Mouse (Mus musculus) liver, postnatal 0 days (tissue): ENCODE results near the gene Ano3. TPM values are rescaled to one million over a fixed set of nuclear protein-coding genes. Genes with fewer than 3 reads are reported as not detected.

Experiments
- ATAC-seq: fragments of 200-750 bp; cut with Nextera tagmentation; 2 replicates; pipeline ENCODE4 v1.8.0; 2017; ENCODE audit warnings: mild to moderate bottlenecking, moderate library complexity
- DNase-seq: peaks from one replicate; pipeline ENCODE4 v3.0.0-alpha.2; 2016
- H3K27ac ChIP-seq: fragments of 300-500 bp; sonication (generic); 2 replicates; pipeline ENCODE4 v1.5.1; 2014; ENCODE audit warnings: antibody characterized with exemption, moderate library complexity, mild to moderate bottlenecking, low read depth
- H3K27me3 ChIP-seq: fragments of 300-500 bp; sonication (generic); 2 replicates; pipeline ENCODE4 v1.6.1; 2014; ENCODE audit warnings: low read length, control low read depth, mixed read lengths; ENCODE audit not compliant: insufficient read depth
- H3K36me3 ChIP-seq: fragments of 300-500 bp; sonication (generic); replicated peaks from 2 replicates; pipeline ENCODE4 v1.6.1; 2014; ENCODE audit warnings: mild to moderate bottlenecking, control low read depth, low read length, moderate library complexity, mixed read lengths; ENCODE audit not compliant: insufficient read depth
- H3K4me1 ChIP-seq: fragments of 300-500 bp; sonication (generic); 2 replicates; pipeline ENCODE4 v1.6.1; 2014; ENCODE audit warnings: antibody characterized with exemption, mild to moderate bottlenecking, control low read depth; ENCODE audit not compliant: insufficient read depth
- H3K4me2 ChIP-seq: fragments of 300-500 bp; sonication (generic); 2 replicates; pipeline ENCODE4 v1.6.1; 2014; ENCODE audit warnings: low read depth, mild to moderate bottlenecking, low read length, moderate library complexity, mixed read lengths
- H3K4me3 ChIP-seq: fragments of 300-500 bp; sonication (generic); 2 replicates; pipeline ENCODE4 v1.5.1; 2014; ENCODE audit warnings: low read depth, low read length
- H3K9ac ChIP-seq: fragments of 300-500 bp; sonication (generic); replicated peaks from 2 replicates; pipeline ENCODE4 v1.6.1; 2014; ENCODE audit warnings: mild to moderate bottlenecking, moderate library complexity
- H3K9me3 ChIP-seq: fragments of 300-500 bp; sonication (generic); 2 replicates; pipeline ENCODE4 v1.6.1; 2016; ENCODE audit warnings: mild to moderate bottlenecking, control low read depth, low read length, mixed read lengths
- CTCF ChIP-seq: sonication (generic); IDR thresholded peaks from 2 replicates; pipeline ENCODE4 v1.5.1; 2016; ENCODE audit warnings: antibody characterized with exemption, low read depth
- EP300 ChIP-seq: IDR thresholded peaks from 2 replicates; pipeline ENCODE4 v1.6.1; 2016; ENCODE audit warnings: antibody characterized with exemption, low read depth, mild to moderate bottlenecking
- WGBS: fragments of 180-500 bp; shearing (Covaris S2); extraction: QIAGEN DNeasy Blood & Tissue Kit; methylation state at CpG from one replicate; pipeline ENCODE4 v1.1.7; 2014; ENCODE audit not compliant: insufficient replicate concordance; 5-methylcytosine and 5-hydroxymethylcytosine counted together
- polyA plus RNA-seq: library from polyadenylated mRNA; unstranded; fragments of >200 nt; fragmentation: Nextera tagmentation; extraction: Ambion mirVana; gene quantifications from 2 replicates; pipeline ENCODE4 v1.2.1, GENCODE M21; 2015

Ano3 gene
- polyA plus RNA-seq, 1 experiment from 2014 or later, result not detected

GRCm38 (mm10) chr2:110970158-110970557 lies 19.4 kb upstream of the Ano3 start:
- 81% methylated on average over 2 of the region's 2 CpGs for WGBS
- H3K27me3 ChIP-seq, result no peaks in the 10 kb centered on the region
- no peaks in the 10 kb centered on the region for H3K4me1 ChIP-seq
- H3K4me3 ChIP-seq, result no peak overlapping the region
- no peak overlapping the region for H3K9ac ChIP-seq
- H3K27ac ChIP-seq, result no peak overlapping the region
- H3K36me3 ChIP-seq, result no peaks in the 10 kb centered on the region
- no peaks in the 10 kb centered on the region for H3K9me3 ChIP-seq
- no peak overlapping the region for H3K4me2 ChIP-seq
- ATAC-seq, result no peak
- no peak for DNase-seq
- TF ChIP-seq EP300 (no peak), CTCF (no peak)

GRCm38 (mm10) chr2:110965398-110965797 lies 14.7 kb upstream of the Ano3 start:
- WGBS, result 78% methylated on average over 3 of the region's 3 CpGs
- TF ChIP-seq CTCF (no peak), EP300 (no peak)
- H3K4me2 ChIP-seq, result no peak overlapping the region

GRCm38 (mm10) chr2:110950432-110950803 lies 305 bp downstream of the Ano3 start:
- TF ChIP-seq EP300, result no peak
- no peak for TF ChIP-seq CTCF
- no peaks in the 10 kb centered on the region for H3K27me3 ChIP-seq
- H3K4me1 ChIP-seq, result no peaks in the 10 kb centered on the region
- DNase-seq, result no peak
- no peak for ATAC-seq
- H3K4me3 ChIP-seq, result no peak overlapping the region
- 55% methylated on average over 3 of the region's 3 CpGs for WGBS
- H3K36me3 ChIP-seq, result no peaks in the 10 kb centered on the region
- H3K27ac ChIP-seq, result no peak overlapping the region
- no peaks in the 10 kb centered on the region for H3K9me3 ChIP-seq
- no peak overlapping the region for H3K4me2 ChIP-seq
- no peak overlapping the region for H3K9ac ChIP-seq

More at GRCm38 (mm10) chr2:110965398-110965797, 14.7 kb upstream of the Ano3 start:
- Histone ChIP-seq H3K9me3 (no peaks in the 10 kb centered on the region), H3K4me1 (no peaks in the 10 kb centered on the region), H3K27ac (no peak overlapping the region), H3K36me3 (no peaks in the 10 kb centered on the region), H3K9ac (no peak overlapping the region), H3K27me3 (no peaks in the 10 kb centered on the region), H3K4me3 (no peak overlapping the region)
- ATAC-seq (no peak), DNase-seq (no peak)

GRCm38 (mm10) chr2:110949679-110950431 lies 868 bp downstream of the Ano3 start:
- no peaks in the 10 kb centered on the region for H3K27me3 ChIP-seq
- ATAC-seq (no peak), DNase-seq (no peak)
- no peaks in the 10 kb centered on the region for H3K9me3 ChIP-seq
- H3K4me3 ChIP-seq, result no peak overlapping the region
- H3K36me3 ChIP-seq, result no peaks in the 10 kb centered on the region
- H3K27ac ChIP-seq, result no peak overlapping the region
- TF ChIP-seq EP300 (no peak), CTCF (no peak)
- H3K4me1 ChIP-seq, result no peaks in the 10 kb centered on the region
- WGBS, result 12% methylated on average over 20 of the region's 20 CpGs
- H3K9ac ChIP-seq, result no peak overlapping the region
- no peak overlapping the region for H3K4me2 ChIP-seq

GRCm38 (mm10) chr2:110945171-110945570 lies 5.6 kb downstream of the Ano3 start:
- ATAC-seq (no peak), DNase-seq (no peak)
- Histone ChIP-seq H3K4me1 (no peaks in the 10 kb centered on the region), H3K4me2 (no peak overlapping the region), H3K36me3 (no peaks in the 10 kb centered on the region), H3K9ac (no peak overlapping the region), H3K4me3 (no peak overlapping the region), H3K27ac (no peak overlapping the region), H3K27me3 (no peaks in the 10 kb centered on the region), H3K9me3 (no peaks in the 10 kb centered on the region)
- TF ChIP-seq CTCF, result no peak
- 46% methylated on average over 1 of the region's 1 CpGs for WGBS

- Histone ChIP-seq H3K4me2 (no peak overlapping the region), H3K27ac (no peak overlapping the region), H3K4me1 (no peaks in the 10 kb centered on the region), H3K9ac (no peak overlapping the region), H3K4me3 (no peak overlapping the region), H3K27me3 (no peaks in the 10 kb centered on the region), H3K9me3 (no peaks in the 10 kb centered on the region), H3K36me3 (no peaks in the 10 kb centered on the region)
- ATAC-seq, result no peak
- TF ChIP-seq EP300, result no peak
- TF ChIP-seq CTCF, result no peak
- DNase-seq, result no peak
These were observed 15.0 kb downstream of the Ano3 start for GRCm38 (mm10) chr2:110935691-110936090.

- Histone ChIP-seq H3K4me3 (no peak overlapping the region), H3K27ac (no peak overlapping the region), H3K4me1 (no peaks in the 10 kb centered on the region), H3K9me3 (no peaks in the 10 kb centered on the region), H3K27me3 (no peaks in the 10 kb centered on the region), H3K4me2 (no peak overlapping the region), H3K36me3 (no peaks in the 10 kb centered on the region), H3K9ac (no peak overlapping the region)
- TF ChIP-seq CTCF (no peak), EP300 (no peak)
- DNase-seq (no peak), ATAC-seq (no peak)
These were observed 21.6 kb downstream of the Ano3 start for GRCm38 (mm10) chr2:110929126-110929525.
